Mouse (Mus musculus) midbrain, embryonic 12.5 days (tissue): ENCODE data around the gene Tbcel. TPM values are rescaled to one million over a fixed set of nuclear protein-coding genes. Genes with fewer than 3 reads are reported as not detected.

Experiments used
- ATAC-seq: fragments of 200-750 bp; cut with Nextera tagmentation; 2 replicates; pipeline ENCODE4 v1.8.0; 2017; ENCODE audit warnings: low read depth, moderate TSS enrichment, moderate library complexity; ENCODE audit not compliant: low FRiP score
- H3K27ac ChIP-seq: fragments of 300-500 bp; sonication (generic); replicated peaks from 2 replicates; pipeline ENCODE4 v1.5.1; 2016; ENCODE audit warnings: mild to moderate bottlenecking
- H3K27me3 ChIP-seq: fragments of 300-500 bp; sonication (generic); 2 replicates; pipeline ENCODE4 v1.6.1; 2016; ENCODE audit warnings: mild to moderate bottlenecking
- H3K36me3 ChIP-seq: fragments of 300-500 bp; sonication (generic); 2 replicates; pipeline ENCODE4 v1.6.1; 2016
- H3K4me1 ChIP-seq: fragments of 300-500 bp; sonication (generic); 2 replicates; pipeline ENCODE4 v1.6.1; 2016
- H3K4me2 ChIP-seq: fragments of 300-500 bp; sonication (generic); replicated peaks from 2 replicates; pipeline ENCODE4 v1.6.1; 2016; ENCODE audit warnings: mild to moderate bottlenecking, moderate library complexity
- H3K4me3 ChIP-seq: fragments of 300-500 bp; sonication (generic); 2 replicates; pipeline ENCODE4 v1.5.1; 2016; ENCODE audit warnings: mild to moderate bottlenecking
- H3K9ac ChIP-seq: fragments of 300-500 bp; sonication (generic); replicated peaks from 2 replicates; pipeline ENCODE4 v1.6.1; 2016; ENCODE audit warnings: mild to moderate bottlenecking, moderate library complexity
- H3K9me3 ChIP-seq: fragments of 300-500 bp; sonication (generic); 2 replicates; pipeline ENCODE4 v1.6.1; 2016; ENCODE audit warnings: mild to moderate bottlenecking
- WGBS: fragments of 180-500 bp; shearing (Covaris S2); methylation state at CpG from one replicate; pipeline ENCODE4 v1.1.7; 2016; 5-methylcytosine and 5-hydroxymethylcytosine counted together
- polyA plus RNA-seq: library from polyadenylated mRNA; unstranded; fragments of >200 nt; fragmentation: Nextera tagmentation; extraction: Ambion mirVana; gene quantifications from 2 replicates; pipeline ENCODE4 v1.2.1, GENCODE M21; 2016

The Tbcel gene
- polyA plus RNA-seq, 1 experiment from 2014 or later, result 5.8 TPM

- WGBS, result 87% methylated on average over 1 of the region's 1 CpGs
- Histone ChIP-seq H3K27ac (no peak overlapping the region), H3K4me3 (no peak overlapping the region), H3K4me1 (no peaks in the 10 kb centered on the region), H3K4me2 (no peak overlapping the region), H3K9me3 (no peaks in the 10 kb centered on the region), H3K9ac (no peak overlapping the region), H3K36me3 (no peaks in the 10 kb centered on the region), H3K27me3 (no peaks in the 10 kb centered on the region)
- no peak for ATAC-seq
Observed at GRCm38 (mm10) chr9:42482944-42483343, 24.7 kb downstream of the Tbcel start.

- Histone ChIP-seq H3K9me3 (no peaks in the 10 kb centered on the region), H3K36me3 (no peaks in the 10 kb centered on the region), H3K27me3 (0 out of 2 replicates have a peak, but pooled peaks cover 8% of the 10 kb centered on the region), H3K27ac (no peak overlapping the region), H3K4me2 (no peak overlapping the region), H3K9ac (no peak overlapping the region), H3K4me3 (no peak overlapping the region), H3K4me1 (peaks cover 7% of the 10 kb centered on the region)
- ATAC-seq, result no peak
- WGBS, result 88% methylated on average over 4 of the region's 4 CpGs
Observed at GRCm38 (mm10) chr9:42476166-42476565, 31.4 kb downstream of the Tbcel start.

GRCm38 (mm10) chr9:42474244-42474643 lies 33.4 kb downstream of the Tbcel start:
- H3K9me3 ChIP-seq, result no peaks in the 10 kb centered on the region

GRCm38 (mm10) chr9:42471921-42472747 lies 35.5 kb downstream of the Tbcel start:
- Histone ChIP-seq H3K4me1 (peaks cover 17% of the 10 kb centered on the region), H3K27ac (peak overlapping the region; percentile 63), H3K4me2 (peak overlapping the region; percentile 90), H3K9me3 (no peaks in the 10 kb centered on the region), H3K4me3 (peak overlapping the region; percentile 97), H3K27me3 (0 out of 2 replicates have a peak, but pooled peaks cover 8% of the 10 kb centered on the region), H3K36me3 (peaks cover 10% of the 10 kb centered on the region), H3K9ac (peak overlapping the region; percentile 93)
- peak; percentile 96 for ATAC-seq
- 6% methylated on average over 49 of the region's 49 CpGs for WGBS

More at GRCm38 (mm10) chr9:42474244-42474643, 33.4 kb downstream of the Tbcel start:
- 88% methylated on average over 8 of the region's 8 CpGs for WGBS
- no peak for ATAC-seq
- H3K4me3 ChIP-seq, result no peak overlapping the region
- no peak overlapping the region for H3K27ac ChIP-seq
- H3K27me3 ChIP-seq, result 0 out of 2 replicates have a peak, but pooled peaks cover 8% of the 10 kb centered on the region
- H3K4me1 ChIP-seq, result peaks cover 17% of the 10 kb centered on the region
- H3K4me2 ChIP-seq, result no peak overlapping the region
- peaks cover 8% of the 10 kb centered on the region for H3K36me3 ChIP-seq
- H3K9ac ChIP-seq, result no peak overlapping the region

GRCm38 (mm10) chr9:42471214-42471613 lies 36.4 kb downstream of the Tbcel start:
- 49% methylated on average over 4 of the region's 4 CpGs for WGBS
- peaks cover 10% of the 10 kb centered on the region for H3K36me3 ChIP-seq
- peaks cover 17% of the 10 kb centered on the region for H3K4me1 ChIP-seq
- ATAC-seq, result no peak
- peak overlapping the region; percentile 93 for H3K9ac ChIP-seq
- H3K4me2 ChIP-seq, result peak overlapping the region; percentile 90
- H3K4me3 ChIP-seq, result peak overlapping the region; percentile 97
- no peaks in the 10 kb centered on the region for H3K9me3 ChIP-seq
- H3K27ac ChIP-seq, result no peak overlapping the region
- 0 out of 2 replicates have a peak, but pooled peaks cover 8% of the 10 kb centered on the region for H3K27me3 ChIP-seq

- no peak for ATAC-seq
- 93% methylated on average over 15 of the region's 15 CpGs for WGBS
- no peak overlapping the region for H3K4me2 ChIP-seq
- peaks cover 18% of the 10 kb centered on the region for H3K4me1 ChIP-seq
- H3K9ac ChIP-seq, result no peak overlapping the region
- no peaks in the 10 kb centered on the region for H3K9me3 ChIP-seq
- H3K27ac ChIP-seq, result no peak overlapping the region
- H3K27me3 ChIP-seq, result 0 out of 2 replicates have a peak, but pooled peaks cover 8% of the 10 kb centered on the region
- H3K36me3 ChIP-seq, result peaks cover 10% of the 10 kb centered on the region
- no peak overlapping the region for H3K4me3 ChIP-seq
Observed at GRCm38 (mm10) chr9:42469323-42469722, 38.3 kb downstream of the Tbcel start.

- H3K4me1 ChIP-seq, result peaks cover 25% of the 10 kb centered on the region
Observed at GRCm38 (mm10) chr9:42468360-42468759, 39.2 kb downstream of the Tbcel start.

GRCm38 (mm10) chr9:42467116-42467815 lies 40.3 kb downstream of the Tbcel start:
- no peak overlapping the region for H3K27ac ChIP-seq
- H3K9ac ChIP-seq, result no peak overlapping the region
- H3K9me3 ChIP-seq, result no peaks in the 10 kb centered on the region
- peaks cover 10% of the 10 kb centered on the region for H3K36me3 ChIP-seq
- H3K4me2 ChIP-seq, result no peak overlapping the region
- peaks cover 23% of the 10 kb centered on the region for H3K4me1 ChIP-seq
- H3K4me3 ChIP-seq, result no peak overlapping the region
- no peak for ATAC-seq
- no peaks in the 10 kb centered on the region for H3K27me3 ChIP-seq
- WGBS, result 77% methylated on average over 12 of the region's 12 CpGs

More at GRCm38 (mm10) chr9:42468360-42468759, 39.2 kb downstream of the Tbcel start:
- Histone ChIP-seq H3K4me3 (no peak overlapping the region), H3K27ac (no peak overlapping the region), H3K4me2 (no peak overlapping the region), H3K9me3 (no peaks in the 10 kb centered on the region), H3K36me3 (peaks cover 10% of the 10 kb centered on the region), H3K9ac (no peak overlapping the region), H3K27me3 (0 out of 2 replicates have a peak, but pooled peaks cover 3% of the 10 kb centered on the region)
- WGBS, result 95% methylated on average over 5 of the region's 5 CpGs
- ATAC-seq, result no peak

GRCm38 (mm10) chr9:42465661-42466091 lies 41.9 kb downstream of the Tbcel start:
- ATAC-seq, result no peak
- Histone ChIP-seq H3K27me3 (no peaks in the 10 kb centered on the region), H3K4me2 (no peak overlapping the region), H3K27ac (no peak overlapping the region), H3K9ac (no peak overlapping the region), H3K4me3 (no peak overlapping the region), H3K9me3 (no peaks in the 10 kb centered on the region), H3K36me3 (peaks cover 10% of the 10 kb centered on the region), H3K4me1 (peaks cover 13% of the 10 kb centered on the region)
- 89% methylated on average over 5 of the region's 5 CpGs for WGBS

GRCm38 (mm10) chr9:42464181-42464580 lies 43.4 kb downstream of the Tbcel start:
- Histone ChIP-seq H3K4me2 (no peak overlapping the region), H3K4me3 (no peak overlapping the region), H3K27me3 (no peaks in the 10 kb centered on the region), H3K27ac (no peak overlapping the region), H3K4me1 (peaks cover 8% of the 10 kb centered on the region), H3K9ac (no peak overlapping the region), H3K9me3 (no peaks in the 10 kb centered on the region), H3K36me3 (peaks cover under 1% of the 10 kb centered on the region)
- no peak for ATAC-seq
- 91% methylated on average over 9 of the region's 9 CpGs for WGBS

- Histone ChIP-seq H3K4me1 (peaks cover 12% of the 10 kb centered on the region), H3K27ac (no peak overlapping the region), H3K9ac (no peak overlapping the region), H3K27me3 (no peaks in the 10 kb centered on the region), H3K4me3 (no peak overlapping the region), H3K9me3 (no peaks in the 10 kb centered on the region), H3K4me2 (no peak overlapping the region), H3K36me3 (no peaks in the 10 kb centered on the region)
- 52% methylated on average over 8 of the region's 8 CpGs for WGBS
- ATAC-seq, result no peak
Observed at GRCm38 (mm10) chr9:42463220-42463989, 44.2 kb downstream of the Tbcel start.
